Mouse (Mus musculus) olfactory bulb, adult 2 months (tissue): ENCODE data around the gene Zdhhc14.

Experiments
- CTCF ChIP-seq: fragments of 200-500 bp; IDR thresholded peaks from 2 replicates; pipeline ENCODE4 v1.5.1; 2012; ENCODE audit warnings: low read depth, mild to moderate bottlenecking, low read length, moderate library complexity; ENCODE audit not compliant: insufficient read depth
- POLR2A ChIP-seq: fragments of 200-500 bp; IDR thresholded peaks from 2 replicates; pipeline ENCODE4 v1.6.1; 2012; ENCODE audit warnings: mild to moderate bottlenecking, low read depth, low read length, moderate library complexity; ENCODE audit not compliant: insufficient read depth

- TF ChIP-seq POLR2A (no peak), CTCF (no peak)
Measured at GRCm38 (mm10) chr17:5598999-5599398, 106.6 kb downstream of the Zdhhc14 start.
